Mouse (Mus musculus) cortical plate, adult 2 months (tissue): ENCODE measurements around the gene Dst.

Experiments
- CTCF ChIP-seq: fragments of 200-500 bp; IDR thresholded peaks from 2 replicates; pipeline ENCODE4 v1.5.1; 2011; ENCODE audit warnings: mild to moderate bottlenecking, control low read depth, low read length; ENCODE audit not compliant: insufficient read depth; ENCODE audit errors: extremely low read depth
- POLR2A ChIP-seq: fragments of 200-500 bp; IDR thresholded peaks from 2 replicates; pipeline ENCODE4 v1.6.1; 2011; ENCODE audit warnings: mild to moderate bottlenecking, low read length, control low read depth; ENCODE audit not compliant: insufficient read depth; ENCODE audit errors: extremely low read depth

DNA sequence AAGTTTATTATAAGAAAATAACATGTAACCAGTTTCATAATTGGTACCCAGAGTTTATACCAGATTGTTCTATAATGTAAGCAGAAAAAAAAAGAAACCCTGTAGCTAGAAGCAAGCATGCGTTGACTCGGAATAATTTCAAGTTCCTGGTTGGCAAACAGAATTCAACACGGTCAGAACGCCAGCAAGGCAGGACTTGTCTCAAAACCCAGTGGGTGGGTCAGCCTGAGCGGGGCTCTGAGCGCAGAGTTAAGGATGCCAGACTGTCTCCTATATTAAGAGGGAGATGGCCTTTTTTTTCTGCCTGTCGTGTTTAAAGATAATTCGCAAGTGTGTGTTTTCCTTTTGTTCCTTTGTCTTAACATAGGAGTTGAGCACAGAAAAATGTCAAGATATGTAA, 369.2 kb downstream of the Dst start:
- no peak for TF ChIP-seq POLR2A
- TF ChIP-seq CTCF, result no peak
